Mouse (Mus musculus): ENCODE measurements around the gene Dlg2. TPM values are rescaled to one million over a fixed set of nuclear protein-coding genes. Genes with fewer than 3 reads are reported as not detected.

Dlg2 gene
- polyA plus RNA-seq, 1 experiment from 2014 or later = 10.0 TPM

DNA sequence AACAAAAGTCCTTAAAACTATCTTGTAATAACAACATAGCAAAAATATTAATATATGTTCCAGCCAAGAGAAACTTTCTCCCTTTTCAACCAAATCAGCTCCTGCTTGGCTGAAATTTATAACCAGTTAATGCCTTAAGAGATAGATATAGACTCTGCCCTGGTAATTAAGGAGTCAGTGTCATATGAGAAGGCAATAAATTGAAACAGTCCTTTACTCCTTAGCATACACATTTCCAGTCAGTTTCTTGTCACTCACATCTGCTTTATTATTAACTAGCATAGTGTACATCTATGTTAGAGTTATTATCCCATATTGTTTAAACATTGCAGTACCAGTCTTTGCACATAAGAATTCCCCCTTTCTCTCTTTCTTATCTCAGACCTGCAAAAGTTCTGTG lies 1197.9 kb downstream of the Dlg2 start:
- Histone ChIP-seq H3K4me2 (ENCODE audit: low read length) (no peak overlapping the region), H3K9me3 (ENCODE audit: control insufficient read depth, low read length) (no peaks in the 10 kb centered on the region), H3K4me1 (ENCODE audit: control insufficient read depth in 2 of 2, insufficient read depth in 2 of 2, low read length in 2 of 2) (no peaks in the 10 kb centered on the region), H3K4me3 (ENCODE audit: control insufficient read depth in 1 of 2, insufficient read depth in 1 of 2, low read depth in 1 of 2, low read length in 2 of 2) (no peak overlapping the region), H3K27ac (replicated peaks in 1 of 2; ENCODE audit: control insufficient read depth in 1 of 2, insufficient read depth in 1 of 2, low read depth in 2 of 2, low read length in 2 of 2) (no peak overlapping the region), H3K27me3 (ENCODE audit: control insufficient read depth, insufficient read depth, low read length) (no peaks in the 10 kb centered on the region), H3K9ac (ENCODE audit: low read length) (no peak overlapping the region), H3K36me3 (ENCODE audit: control insufficient read depth, insufficient read depth, low read length) (no peaks in the 10 kb centered on the region)
- no peak for ATAC-seq (ENCODE audit: insufficient number of reproducible peaks, insufficient read depth, low FRiP score, low read depth)

DNA sequence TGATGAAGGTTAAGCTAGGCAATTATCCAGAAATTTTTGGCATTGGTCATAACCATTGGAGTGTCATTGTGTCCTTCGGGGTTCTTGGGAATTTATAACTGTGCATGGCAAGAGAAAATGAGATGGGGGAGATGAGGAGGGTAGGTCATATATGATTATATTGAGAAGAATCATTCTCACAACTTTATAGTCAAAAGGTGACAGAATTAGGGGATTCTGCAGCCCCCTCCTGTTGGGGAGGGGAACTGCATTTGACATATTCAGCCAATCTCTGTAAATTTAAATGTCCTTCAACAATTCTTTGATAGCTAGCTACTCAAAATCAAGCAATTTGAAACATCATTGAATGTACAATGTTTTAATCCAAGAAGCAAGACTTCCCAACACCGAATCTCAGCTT lies 1201.5 kb downstream of the Dlg2 start:
- no peaks in the 10 kb centered on the region for H3K9me3 ChIP-seq (ENCODE audit: control insufficient read depth, low read length)
- H3K4me2 ChIP-seq (ENCODE audit: low read length) = no peak overlapping the region
- no peaks in the 10 kb centered on the region for H3K36me3 ChIP-seq (ENCODE audit: control insufficient read depth, insufficient read depth, low read length)
- WGBS = 60% methylated on average over 2 of the region's 2 CpGs
- H3K27ac ChIP-seq (replicated peaks in 1 of 2; ENCODE audit: control insufficient read depth in 1 of 2, insufficient read depth in 1 of 2, low read depth in 2 of 2, low read length in 2 of 2) = no peak overlapping the region
- H3K9ac ChIP-seq (ENCODE audit: low read length) = no peak overlapping the region
- no peak overlapping the region for H3K4me3 ChIP-seq (ENCODE audit: control insufficient read depth in 1 of 2, insufficient read depth in 1 of 2, low read depth in 1 of 2, low read length in 2 of 2)
- H3K27me3 ChIP-seq (ENCODE audit: control insufficient read depth, insufficient read depth, low read length) = no peaks in the 10 kb centered on the region
- ATAC-seq (ENCODE audit: insufficient number of reproducible peaks, insufficient read depth, low FRiP score, low read depth) = no peak
- H3K4me1 ChIP-seq (ENCODE audit: control insufficient read depth in 2 of 2, insufficient read depth in 2 of 2, low read length in 2 of 2) = no peaks in the 10 kb centered on the region

- H3K9me3 ChIP-seq (ENCODE audit: control insufficient read depth, low read length) = no peaks in the 10 kb centered on the region
Measured at GRCm38 (mm10) chr7:91687930-91688329, 1211.5 kb downstream of the Dlg2 start.

DNA sequence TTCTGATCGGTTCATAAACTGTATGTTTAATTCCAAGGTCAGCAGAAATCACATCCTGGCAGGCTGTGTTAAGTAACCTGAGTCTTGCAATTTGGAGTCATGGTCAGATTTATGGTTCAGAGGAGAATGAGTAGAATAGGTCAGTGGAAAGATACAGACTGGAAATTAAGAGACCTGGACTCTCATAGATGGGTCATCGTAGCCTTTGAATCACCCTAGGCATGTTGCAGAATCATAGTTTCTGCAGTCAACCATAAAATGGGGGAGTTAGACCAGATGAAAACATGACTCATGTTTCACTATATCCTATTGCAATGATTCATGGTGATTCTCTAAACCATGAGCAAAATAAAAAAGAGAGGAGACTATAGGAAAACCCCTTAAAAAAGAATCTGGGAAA lies 1213.4 kb downstream of the Dlg2 start:
- no peak overlapping the region for H3K27ac ChIP-seq (replicated peaks in 1 of 2; ENCODE audit: control insufficient read depth in 1 of 2, insufficient read depth in 1 of 2, low read depth in 2 of 2, low read length in 2 of 2)
- no peaks in the 10 kb centered on the region for H3K27me3 ChIP-seq (ENCODE audit: control insufficient read depth, insufficient read depth, low read length)
- H3K36me3 ChIP-seq (ENCODE audit: control insufficient read depth, insufficient read depth, low read length) = no peaks in the 10 kb centered on the region
- 73% methylated on average over 2 of the region's 2 CpGs for WGBS
- H3K9me3 ChIP-seq (ENCODE audit: control insufficient read depth, low read length) = no peaks in the 10 kb centered on the region
- no peak overlapping the region for H3K4me3 ChIP-seq (ENCODE audit: control insufficient read depth in 1 of 2, insufficient read depth in 1 of 2, low read depth in 1 of 2, low read length in 2 of 2)
- H3K9ac ChIP-seq (ENCODE audit: low read length) = no peak overlapping the region
- no peaks in the 10 kb centered on the region for H3K4me1 ChIP-seq (ENCODE audit: control insufficient read depth in 2 of 2, insufficient read depth in 2 of 2, low read length in 2 of 2)
- H3K4me2 ChIP-seq (ENCODE audit: low read length) = no peak overlapping the region
- no peak for ATAC-seq (ENCODE audit: insufficient number of reproducible peaks, insufficient read depth, low FRiP score, low read depth)

More at GRCm38 (mm10) chr7:91687930-91688329, 1211.5 kb downstream of the Dlg2 start:
- no peak for ATAC-seq (ENCODE audit: insufficient number of reproducible peaks, insufficient read depth, low FRiP score, low read depth)
- no peak overlapping the region for H3K9ac ChIP-seq (ENCODE audit: low read length)
- no peaks in the 10 kb centered on the region for H3K4me1 ChIP-seq (ENCODE audit: control insufficient read depth in 2 of 2, insufficient read depth in 2 of 2, low read length in 2 of 2)
- no peaks in the 10 kb centered on the region for H3K27me3 ChIP-seq (ENCODE audit: control insufficient read depth, insufficient read depth, low read length)
- H3K4me3 ChIP-seq (ENCODE audit: control insufficient read depth in 1 of 2, insufficient read depth in 1 of 2, low read depth in 1 of 2, low read length in 2 of 2) = no peak overlapping the region
- no peaks in the 10 kb centered on the region for H3K36me3 ChIP-seq (ENCODE audit: control insufficient read depth, insufficient read depth, low read length)
- no peak overlapping the region for H3K27ac ChIP-seq (replicated peaks in 1 of 2; ENCODE audit: control insufficient read depth in 1 of 2, insufficient read depth in 1 of 2, low read depth in 2 of 2, low read length in 2 of 2)
- no peak overlapping the region for H3K4me2 ChIP-seq (ENCODE audit: low read length)

GRCm38 (mm10) chr7:91709853-91710252 lies 1233.4 kb downstream of the Dlg2 start:
- Histone ChIP-seq H3K4me3 (ENCODE audit: control insufficient read depth in 1 of 2, insufficient read depth in 1 of 2, low read depth in 1 of 2, low read length in 2 of 2) (no peak overlapping the region), H3K4me2 (ENCODE audit: low read length) (no peak overlapping the region), H3K36me3 (ENCODE audit: control insufficient read depth, insufficient read depth, low read length) (no peaks in the 10 kb centered on the region), H3K9me3 (ENCODE audit: control insufficient read depth, low read length) (no peaks in the 10 kb centered on the region), H3K9ac (ENCODE audit: low read length) (no peak overlapping the region), H3K4me1 (ENCODE audit: control insufficient read depth in 2 of 2, insufficient read depth in 2 of 2, low read length in 2 of 2) (no peaks in the 10 kb centered on the region), H3K27ac (replicated peaks in 1 of 2; ENCODE audit: control insufficient read depth in 1 of 2, insufficient read depth in 1 of 2, low read depth in 2 of 2, low read length in 2 of 2) (no peak overlapping the region), H3K27me3 (ENCODE audit: control insufficient read depth, insufficient read depth, low read length) (no peaks in the 10 kb centered on the region)
- 75% methylated on average over 5 of the region's 5 CpGs for WGBS
- no peak for ATAC-seq (ENCODE audit: insufficient number of reproducible peaks, insufficient read depth, low FRiP score, low read depth)

DNA sequence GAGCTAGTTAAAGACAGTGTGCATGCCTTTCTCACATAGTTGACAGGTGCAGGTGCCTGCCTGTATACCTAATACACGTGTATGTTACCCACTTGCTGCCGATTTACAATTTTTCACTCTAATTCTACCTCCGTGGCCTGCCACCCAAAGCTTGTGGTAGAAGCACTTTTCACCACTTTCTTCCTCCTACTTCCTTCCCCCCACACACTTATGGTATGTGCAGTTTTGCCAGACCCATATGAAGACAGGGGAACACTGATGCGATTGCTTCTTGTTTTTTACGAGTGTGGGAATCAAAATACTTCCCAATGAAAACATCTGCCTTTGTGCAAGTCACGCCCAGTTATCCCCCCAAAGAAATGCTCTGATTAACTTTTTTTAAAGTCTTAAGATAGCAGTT lies 1234.7 kb downstream of the Dlg2 start:
- Histone ChIP-seq H3K36me3 (ENCODE audit: control insufficient read depth, insufficient read depth, low read length) (no peaks in the 10 kb centered on the region), H3K27ac (replicated peaks in 1 of 2; ENCODE audit: control insufficient read depth in 1 of 2, insufficient read depth in 1 of 2, low read depth in 2 of 2, low read length in 2 of 2) (no peak overlapping the region), H3K27me3 (ENCODE audit: control insufficient read depth, insufficient read depth, low read length) (no peaks in the 10 kb centered on the region), H3K4me3 (ENCODE audit: control insufficient read depth in 1 of 2, insufficient read depth in 1 of 2, low read depth in 1 of 2, low read length in 2 of 2) (no peak overlapping the region), H3K4me1 (ENCODE audit: control insufficient read depth in 2 of 2, insufficient read depth in 2 of 2, low read length in 2 of 2) (no peaks in the 10 kb centered on the region), H3K4me2 (ENCODE audit: low read length) (no peak overlapping the region), H3K9me3 (ENCODE audit: control insufficient read depth, low read length) (no peaks in the 10 kb centered on the region), H3K9ac (ENCODE audit: low read length) (no peak overlapping the region)
- no peak for ATAC-seq (ENCODE audit: insufficient number of reproducible peaks, insufficient read depth, low FRiP score, low read depth)
- WGBS = 70% methylated on average over 6 of the region's 6 CpGs

- ATAC-seq (ENCODE audit: insufficient number of reproducible peaks, insufficient read depth, low FRiP score, low read depth) = no peak
- 32% methylated on average over 1 of the region's 1 CpGs for WGBS
- Histone ChIP-seq H3K27me3 (ENCODE audit: control insufficient read depth, insufficient read depth, low read length) (no peaks in the 10 kb centered on the region), H3K36me3 (ENCODE audit: control insufficient read depth, insufficient read depth, low read length) (no peaks in the 10 kb centered on the region), H3K4me2 (ENCODE audit: low read length) (no peak overlapping the region), H3K9me3 (ENCODE audit: control insufficient read depth, low read length) (no peaks in the 10 kb centered on the region), H3K27ac (replicated peaks in 1 of 2; ENCODE audit: control insufficient read depth in 1 of 2, insufficient read depth in 1 of 2, low read depth in 2 of 2, low read length in 2 of 2) (no peak overlapping the region), H3K4me3 (ENCODE audit: control insufficient read depth in 1 of 2, insufficient read depth in 1 of 2, low read depth in 1 of 2, low read length in 2 of 2) (no peak overlapping the region), H3K9ac (ENCODE audit: low read length) (no peak overlapping the region), H3K4me1 (ENCODE audit: control insufficient read depth in 2 of 2, insufficient read depth in 2 of 2, low read length in 2 of 2) (no peaks in the 10 kb centered on the region)
Measured at GRCm38 (mm10) chr7:91715776-91716175, 1239.3 kb downstream of the Dlg2 start.

GRCm38 (mm10) chr7:91716696-91717095 lies 1240.2 kb downstream of the Dlg2 start:
- Histone ChIP-seq H3K4me3 (ENCODE audit: control insufficient read depth in 1 of 2, insufficient read depth in 1 of 2, low read depth in 1 of 2, low read length in 2 of 2) (no peak overlapping the region), H3K9me3 (ENCODE audit: control insufficient read depth, low read length) (no peaks in the 10 kb centered on the region), H3K27me3 (ENCODE audit: control insufficient read depth, insufficient read depth, low read length) (no peaks in the 10 kb centered on the region), H3K36me3 (ENCODE audit: control insufficient read depth, insufficient read depth, low read length) (no peaks in the 10 kb centered on the region), H3K27ac (replicated peaks in 1 of 2; ENCODE audit: control insufficient read depth in 1 of 2, insufficient read depth in 1 of 2, low read depth in 2 of 2, low read length in 2 of 2) (no peak overlapping the region), H3K4me2 (ENCODE audit: low read length) (no peak overlapping the region), H3K4me1 (ENCODE audit: control insufficient read depth in 2 of 2, insufficient read depth in 2 of 2, low read length in 2 of 2) (no peaks in the 10 kb centered on the region), H3K9ac (ENCODE audit: low read length) (no peak overlapping the region)
- WGBS = 67% methylated on average over 6 of the region's 6 CpGs
- no peak for ATAC-seq (ENCODE audit: insufficient number of reproducible peaks, insufficient read depth, low FRiP score, low read depth)
